Mouse (Mus musculus) lung, adult 2 months (tissue): ENCODE results near the gene Arih2. TPM values are rescaled to one million over a fixed set of nuclear protein-coding genes. Genes with fewer than 3 reads are reported as not detected.

Experiments
- DNase-seq: peaks from one replicate; pipeline ENCODE4 v3.0.0; 2022
- H3K4me1 ChIP-seq: fragments of 200-500 bp; 2 replicates; pipeline ENCODE4 v1.6.1; 2011; ENCODE audit warnings: low read length; ENCODE audit not compliant: control insufficient read depth, insufficient read depth
- H3K4me3 ChIP-seq: fragments of 200-500 bp; replicated peaks from 2 replicates; pipeline ENCODE3; 2011; ENCODE audit warnings: low read depth, mild to moderate bottlenecking, control low read depth, low read length; ENCODE audit errors: extremely low read depth
- CTCF ChIP-seq: fragments of 200-500 bp; IDR thresholded peaks from 2 replicates; pipeline ENCODE4 v1.5.1; 2011; ENCODE audit warnings: mild to moderate bottlenecking, low read length, control low read depth; ENCODE audit not compliant: insufficient read depth
- POLR2A ChIP-seq: fragments of 200-500 bp; IDR thresholded peaks from 2 replicates; pipeline ENCODE4 v1.6.1; 2011; ENCODE audit warnings: low read depth, mild to moderate bottlenecking, control low read depth, low read length, borderline replicate concordance; ENCODE audit errors: extremely low read depth
- WGBS: fragments of 180-500 bp; shearing (Covaris S2); methylation state at CpG from one replicate; pipeline ENCODE4 v1.1.7; 2018; 5-methylcytosine and 5-hydroxymethylcytosine counted together
- polyA plus RNA-seq: library from polyadenylated mRNA; depleted of rRNA; stranded (reverse); fragments of >200 nt; gene quantifications from 2 replicates; pipeline ENCODE4 v1.2.3, GENCODE M21; 2012

The Arih2 gene
- polyA plus RNA-seq, 1 experiment: 35.4 TPM

- TF ChIP-seq CTCF: no peak
- TF ChIP-seq POLR2A: no peak
- no peak overlapping the region for H3K4me3 ChIP-seq
- DNase-seq: no peak
- no peaks in the 10 kb centered on the region for H3K4me1 ChIP-seq
- WGBS: 72% methylated on average over 3 of the region's 3 CpGs
Observed at GRCm38 (mm10) chr9:108594354-108594753, 54.8 kb downstream of the Arih2 start.

GRCm38 (mm10) chr9:108591462-108591861 lies 57.7 kb downstream of the Arih2 start:
- TF ChIP-seq CTCF: no peak
- no peak for TF ChIP-seq POLR2A
- Histone ChIP-seq H3K4me3 (no peak overlapping the region), H3K4me1 (no peaks in the 10 kb centered on the region)
- DNase-seq: no peak
- WGBS: 80% methylated on average over 4 of the region's 4 CpGs

GRCm38 (mm10) chr9:108589229-108589628 lies 60.0 kb downstream of the Arih2 start:
- Histone ChIP-seq H3K4me1 (no peaks in the 10 kb centered on the region), H3K4me3 (no peak overlapping the region)
- no peak for DNase-seq
- TF ChIP-seq POLR2A (no peak), CTCF (no peak)
- 72% methylated on average over 5 of the region's 5 CpGs for WGBS

DNA sequence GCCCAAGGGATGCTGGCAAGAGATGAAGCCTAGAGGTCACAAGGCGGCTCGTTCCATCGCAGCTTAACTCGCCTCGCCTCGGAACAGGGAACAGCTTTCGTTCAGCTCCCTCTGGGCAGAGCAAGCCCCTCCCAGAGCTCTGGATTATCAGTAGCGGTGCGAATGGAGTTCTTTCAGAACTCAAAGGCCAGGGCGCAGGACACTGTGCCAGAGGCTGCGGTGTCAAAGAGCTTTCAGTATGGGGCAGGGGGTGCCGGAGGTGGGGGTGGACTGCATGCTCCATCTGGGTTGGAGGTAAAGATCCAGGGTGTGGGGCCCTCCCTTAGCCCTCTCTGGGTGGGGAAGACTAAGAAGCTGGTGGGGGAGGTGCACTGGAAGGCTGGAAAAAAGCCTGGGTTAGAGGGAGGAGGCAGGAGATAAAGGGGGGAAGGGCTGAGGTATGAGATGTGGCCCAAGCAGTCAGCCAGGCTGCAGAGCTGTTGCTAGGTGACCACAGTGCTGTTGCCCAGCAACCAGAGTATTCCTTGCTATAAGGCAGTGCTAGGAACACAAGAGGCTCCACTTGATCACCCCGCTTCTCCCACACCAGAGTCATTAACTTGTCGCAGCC lies 61.5 kb downstream of the Arih2 start:
- DNase-seq: no peak
- TF ChIP-seq CTCF (no peak), POLR2A (no peak)
- WGBS: 28% methylated on average over 14 of the region's 14 CpGs

DNA sequence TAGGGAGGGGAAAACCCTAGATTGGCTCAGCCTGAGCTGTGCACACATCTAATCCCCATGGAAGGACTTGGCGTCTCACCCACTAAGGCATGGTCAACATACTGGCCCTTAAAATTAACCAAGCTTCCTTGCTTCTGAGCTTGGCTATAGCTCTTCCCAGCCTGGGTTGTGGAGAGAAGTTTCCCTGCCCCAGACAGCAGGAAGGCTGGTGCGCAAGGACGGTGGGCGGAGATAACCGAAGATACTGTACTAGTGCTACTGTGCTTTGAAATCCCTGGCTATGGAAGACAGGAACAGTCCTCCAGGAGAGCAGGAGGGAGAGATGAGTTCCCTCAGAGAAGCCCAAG lies 69.9 kb downstream of the Arih2 start:
- TF ChIP-seq CTCF: no peak
- Histone ChIP-seq H3K4me3 (peak overlapping the region; percentile 81), H3K4me1 (peaks cover 4% of the 10 kb centered on the region)
- 47% methylated on average over 5 of the region's 5 CpGs for WGBS
- no peak for DNase-seq

More for the DNA sequence above, 61.5 kb downstream of the Arih2 start:
- no peak overlapping the region for H3K4me3 ChIP-seq
- no peaks in the 10 kb centered on the region for H3K4me1 ChIP-seq

DNA sequence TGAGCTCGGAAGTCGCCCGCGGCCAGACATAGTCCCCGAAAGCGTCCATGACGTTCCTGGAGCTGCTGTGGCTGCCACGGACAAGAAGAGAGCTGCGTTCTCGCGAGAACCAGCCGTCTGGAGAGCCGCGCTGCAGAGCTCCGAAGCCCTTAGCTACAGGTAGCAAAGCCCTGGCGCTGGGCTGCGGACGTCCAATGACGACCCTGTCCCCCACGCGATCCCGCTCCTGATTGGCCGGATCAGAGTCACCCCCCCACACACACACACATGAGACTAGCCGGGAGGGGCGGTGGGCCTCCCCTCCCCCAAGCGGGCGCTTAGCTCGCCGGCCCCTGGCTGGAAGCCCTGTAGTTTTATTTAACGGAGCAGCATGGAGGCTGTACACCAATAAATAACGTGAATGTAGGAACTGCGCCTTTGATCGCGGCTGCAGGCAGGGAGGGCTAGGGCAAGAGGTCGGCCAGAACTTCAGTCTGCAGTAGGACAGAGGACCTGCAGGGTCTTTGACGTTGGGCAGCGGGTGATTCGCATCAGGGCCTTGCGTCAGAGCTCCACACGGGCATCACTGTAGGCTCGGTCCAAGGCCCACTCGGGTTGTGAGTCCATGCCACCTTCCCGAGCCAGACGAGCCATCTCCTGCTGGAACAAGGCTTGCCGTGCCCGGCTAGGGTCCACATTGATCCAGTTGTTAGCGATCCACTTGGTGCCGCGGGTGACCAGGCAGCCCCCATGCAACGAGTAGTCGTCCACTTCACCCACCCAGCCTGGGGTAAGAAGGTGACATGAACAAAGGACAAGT lies 70.4 kb downstream of the Arih2 start, which contains the start of gene Wdr6:
Gene Wdr6, minus strand, starts transcription at position 195 of the 799 bp plus-strand sequence.
- H3K4me3 ChIP-seq: peak within 1 kb of the TSS; percentile 81
- peaks cover 4% of the 10 kb centered on the region for H3K4me1 ChIP-seq
- peak; percentile 83 for DNase-seq
- no peak for TF ChIP-seq CTCF
- TF ChIP-seq POLR2A: peak; percentile 74; the same call in 1 of the 2 replicates
- WGBS: 5% methylated on average over 51 of the region's 51 CpGs

GRCm38 (mm10) chr9:108577934-108578544 lies 71.1 kb downstream of the Arih2 start:
- under 1% methylated on average over 24 of the region's 24 CpGs for WGBS
- DNase-seq: peak; percentile 56
- TF ChIP-seq POLR2A: no peak
- TF ChIP-seq CTCF: no peak
- H3K4me3 ChIP-seq: peak overlapping the region; percentile 81
- peaks cover 4% of the 10 kb centered on the region for H3K4me1 ChIP-seq

DNA sequence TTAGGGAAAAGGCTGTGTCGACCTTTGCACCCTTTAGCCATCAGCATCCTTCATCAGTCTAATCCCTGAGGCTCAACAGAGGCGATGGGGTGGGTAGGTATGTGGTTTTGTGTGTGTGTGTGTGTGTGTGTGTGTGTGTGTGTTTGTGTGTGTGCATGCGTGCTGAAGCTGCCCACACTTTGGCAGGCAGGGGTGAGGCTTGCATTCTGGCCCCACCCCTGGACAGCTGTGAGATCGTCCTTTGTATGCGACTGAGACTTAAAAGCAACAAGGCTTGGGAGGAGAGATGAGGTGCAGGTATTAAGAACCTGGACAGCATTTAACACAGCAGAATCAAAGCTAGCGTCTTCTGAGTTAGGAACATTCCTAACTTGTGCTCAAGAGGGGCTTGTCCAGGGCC lies 72.2 kb downstream of the Arih2 start:
- TF ChIP-seq POLR2A (no peak), CTCF (no peak)
- Histone ChIP-seq H3K4me3 (no peak overlapping the region), H3K4me1 (peaks cover 4% of the 10 kb centered on the region)
- 53% methylated on average over 6 of the region's 6 CpGs for WGBS
- DNase-seq: no peak

DNA sequence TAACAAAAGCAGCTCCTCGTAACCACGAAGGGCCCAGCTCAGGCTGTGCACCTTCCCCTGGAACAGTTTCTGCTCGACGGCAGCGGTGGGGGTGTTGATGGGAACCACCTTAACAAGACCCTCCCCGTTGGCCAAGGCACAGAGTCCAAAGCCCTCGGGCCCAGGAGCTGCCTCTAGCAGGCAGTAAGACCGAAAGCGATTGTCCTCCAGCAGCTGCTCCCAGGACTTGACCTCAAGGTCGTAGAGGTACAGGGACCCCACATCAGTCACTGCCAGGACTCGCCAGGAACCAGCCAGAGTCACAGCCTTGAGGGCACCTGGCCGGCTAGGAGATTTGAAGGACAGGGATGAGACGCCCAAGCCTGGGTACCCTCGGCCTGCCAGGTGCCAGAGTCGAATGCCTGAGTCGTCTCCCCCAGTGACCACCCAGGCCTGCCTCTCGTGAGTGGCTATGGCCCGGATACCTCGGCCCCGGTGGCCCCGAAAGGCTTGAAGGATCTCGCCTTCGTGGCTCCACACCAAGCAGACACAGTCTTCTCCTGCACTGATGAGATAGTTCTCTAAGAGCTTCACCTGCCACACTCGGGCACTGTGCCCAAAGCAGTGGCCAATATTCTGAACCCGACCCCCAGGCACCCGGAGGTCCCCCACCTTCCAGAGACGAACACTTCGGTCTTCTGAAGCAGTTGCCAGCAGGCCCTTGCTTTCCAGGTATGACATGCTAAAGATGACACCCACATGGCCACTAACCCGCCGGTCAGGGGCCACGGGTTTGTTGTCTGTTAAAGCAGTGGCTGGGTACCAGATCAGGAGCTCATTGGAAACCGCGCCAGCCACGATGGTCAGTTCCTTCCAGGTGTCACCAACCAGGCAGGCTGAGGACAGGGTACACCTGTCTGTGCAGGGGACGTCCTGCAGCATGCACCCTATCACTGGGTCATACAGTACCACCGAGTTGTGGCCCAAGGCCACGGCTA lies 73.6 kb downstream of the Arih2 start:
- Histone ChIP-seq H3K4me3 (no peak overlapping the region), H3K4me1 (peaks cover 4% of the 10 kb centered on the region)
- TF ChIP-seq POLR2A (no peak), CTCF (no peak)
- WGBS: 82% methylated on average over 37 of the region's 37 CpGs
- DNase-seq: no peak
